Mouse (Mus musculus) gastrocnemius, postnatal 14 days (tissue): Measurements from ENCODE around the gene Maml2. TPM values are rescaled to one million over a fixed set of nuclear protein-coding genes. Genes with fewer than 3 reads are reported as not detected.
A peak's percentile ranks its signal among the peaks of the same experiment; 100 is the strongest.

Experiments
- DNase-seq: peaks from one replicate; pipeline ENCODE4 v3.0.0; 2021; ENCODE audit warnings: mixed read lengths
- intact Hi-C: fragments of 180-260 bp; cut with DNase I; formaldehyde crosslinking; loops from one replicate; pipeline ENCODE4 v1.15.1; 2025; ENCODE audit warnings: low total_unique reads
- total RNA-seq, 2 experiments: library from RNA; stranded (reverse); gene quantifications; 2 replicates each; pipeline ENCODE4 v1.2.3; 2021

Gene Maml2
- total RNA-seq, 2 experiments from 2014 or later = 3.9 to 4.9 TPM

- intact Hi-C loops = no loop called here
- no peak for DNase-seq
Measured at GRCm38 (mm10) chr9:13515976-13516375, 218.2 kb downstream of the Maml2 start.

- DNase-seq = no peak
- intact Hi-C loops = no loop called here
Measured at GRCm38 (mm10) chr9:13518031-13518430, 220.3 kb downstream of the Maml2 start.

GRCm38 (mm10) chr9:13518441-13518971 is 220.7 kb downstream of the Maml2 start:
- no peak for DNase-seq
- intact Hi-C loops = no loop called here

- no peak for DNase-seq
- intact Hi-C loops = no loop called here
Measured at GRCm38 (mm10) chr9:13522061-13522820, 224.5 kb downstream of the Maml2 start.

GRCm38 (mm10) chr9:13523046-13523445 is 225.3 kb downstream of the Maml2 start:
- DNase-seq = no peak
- intact Hi-C loops = no loop called here

- no peak for DNase-seq
- intact Hi-C loops = no loop called here
Measured at GRCm38 (mm10) chr9:13525075-13525474, 227.3 kb downstream of the Maml2 start.

- intact Hi-C loops = no loop called here
Measured at GRCm38 (mm10) chr9:13525561-13526255, 228.0 kb downstream of the Maml2 start.

GRCm38 (mm10) chr9:13530575-13530974 is 232.8 kb downstream of the Maml2 start:
- DNase-seq = no peak
- intact Hi-C loops = no loop called here

More at GRCm38 (mm10) chr9:13525561-13526255, 228.0 kb downstream of the Maml2 start:
- no peak for DNase-seq

- peak; percentile 10 for DNase-seq
- intact Hi-C loops = no loop called here
Measured at GRCm38 (mm10) chr9:13533076-13533707, 235.4 kb downstream of the Maml2 start.

GRCm38 (mm10) chr9:13535803-13536202 is 238.0 kb downstream of the Maml2 start:
- intact Hi-C loops = no loop called here
- no peak for DNase-seq

GRCm38 (mm10) chr9:13536419-13537261 is 238.9 kb downstream of the Maml2 start:
- DNase-seq = no peak
- intact Hi-C loops = no loop called here

- DNase-seq = no peak
- intact Hi-C loops = no loop called here
Measured at GRCm38 (mm10) chr9:13538200-13538599, 240.4 kb downstream of the Maml2 start.

- no peak for DNase-seq
- intact Hi-C loops = no loop called here
Measured at GRCm38 (mm10) chr9:13539535-13539934, 241.8 kb downstream of the Maml2 start.

GRCm38 (mm10) chr9:13540227-13540626 is 242.5 kb downstream of the Maml2 start:
- intact Hi-C loops = no loop called here
- DNase-seq = no peak

GRCm38 (mm10) chr9:13540781-13541180 is 243.0 kb downstream of the Maml2 start:
- DNase-seq = no peak
- intact Hi-C loops = no loop called here

GRCm38 (mm10) chr9:13543167-13543566 is 245.4 kb downstream of the Maml2 start:
- intact Hi-C loops = no loop called here
- DNase-seq = no peak

- intact Hi-C loops = no loop called here
- no peak for DNase-seq
Measured at GRCm38 (mm10) chr9:13544133-13544532, 246.4 kb downstream of the Maml2 start.

GRCm38 (mm10) chr9:13545726-13546125 is 248.0 kb downstream of the Maml2 start:
- intact Hi-C loops = no loop called here
- DNase-seq = no peak

GRCm38 (mm10) chr9:13549911-13550310 is 252.2 kb downstream of the Maml2 start:
- intact Hi-C loops = no loop called here
- no peak for DNase-seq
